Mouse (Mus musculus) ES-E14 (cell line): Measurements from ENCODE around the gene Myo1c. TPM values are rescaled to one million over a fixed set of nuclear protein-coding genes. Genes with fewer than 3 reads are reported as not detected.

Source experiments
- DNase-seq: peaks from one replicate; pipeline ENCODE4 v3.0.0-alpha.2; 2013; ENCODE audit warnings: low read depth, low spot score
- H3K27ac ChIP-seq: 2 replicates; pipeline ENCODE4 v1.5.1; 2012; ENCODE audit warnings: low read depth, mild to moderate bottlenecking, low read length, moderate library complexity, mixed read lengths; ENCODE audit not compliant: poor library complexity, insufficient read depth, severe bottlenecking
- H3K36me3 ChIP-seq: 2 replicates; pipeline ENCODE4 v1.6.1; 2012; ENCODE audit warnings: mild to moderate bottlenecking, low read length, moderate library complexity, mixed read lengths; ENCODE audit not compliant: control insufficient read depth, poor library complexity, insufficient read depth, severe bottlenecking
- H3K4me1 ChIP-seq, 2 experiments: fragments of 150-350 bp in 1 of 2; sonication (generic) in 1 of 2; 2 replicates each; pipeline ENCODE4 v1.6.1; 2012; ENCODE audit warnings: low read length in 2 of 2, mild to moderate bottlenecking in 1 of 2, mixed read lengths in 1 of 2; ENCODE audit not compliant: control insufficient read depth in 2 of 2, insufficient read depth in 2 of 2, poor library complexity in 1 of 2
- H3K4me3 ChIP-seq, 2 experiments: fragments of 150-350 bp in 1 of 2; sonication (generic) in 1 of 2; 2 replicates each; pipeline ENCODE4 v1.5.1; 2012; ENCODE audit warnings: low read length in 2 of 2, low read depth in 1 of 2, mild to moderate bottlenecking in 1 of 2, mixed read lengths in 1 of 2; ENCODE audit not compliant: insufficient read depth in 1 of 2, poor library complexity in 1 of 2, severe bottlenecking in 1 of 2
- H3K9ac ChIP-seq: 2 replicates; pipeline ENCODE4 v1.6.1; 2012; ENCODE audit warnings: low read depth, mild to moderate bottlenecking, low read length, mixed read lengths; ENCODE audit not compliant: poor library complexity, insufficient read depth, severe bottlenecking
- H3K9me3 ChIP-seq: fragments of 150-350 bp; sonication (generic); 2 replicates; pipeline ENCODE4 v1.6.1; 2012; ENCODE audit warnings: low read depth, mild to moderate bottlenecking, low read length; ENCODE audit not compliant: control insufficient read depth, insufficient read depth
- CHD2 ChIP-seq: IDR thresholded peaks from 2 replicates; pipeline ENCODE4 v1.6.1; 2014; ENCODE audit warnings: mild to moderate bottlenecking, low read depth, low read length, inconsistent platforms
- HCFC1 ChIP-seq: IDR thresholded peaks from 2 replicates; pipeline ENCODE4 v1.6.1; 2012; ENCODE audit warnings: low read length, inconsistent platforms, borderline replicate concordance; ENCODE audit not compliant: insufficient read depth
- MAFK ChIP-seq: IDR thresholded peaks from 2 replicates; pipeline ENCODE4 v1.6.1; 2014; ENCODE audit warnings: mild to moderate bottlenecking, low read depth, low read length, inconsistent platforms; ENCODE audit not compliant: insufficient read depth
- ZC3H11A ChIP-seq: IDR thresholded peaks from 2 replicates; pipeline ENCODE4 v1.6.1; 2012; ENCODE audit warnings: low read depth, mild to moderate bottlenecking, inconsistent platforms, low read length, borderline replicate concordance
- ZNF384 ChIP-seq: IDR thresholded peaks from 2 replicates; pipeline ENCODE4 v1.6.1; 2012; ENCODE audit warnings: low read depth, low read length, inconsistent platforms
- in situ Hi-C, 2 experiments: fragments of 600-800 bp; cut with MboI; formaldehyde crosslinking; loops; one replicate each; pipeline ENCODE4 v1.15.1; 2025; ENCODE audit warnings: low sequenced_read_pairs in 2 of 2, inconsistent platforms in 1 of 2; ENCODE audit not compliant: unreplicated experiment in 2 of 2
- total RNA-seq: library from RNA; depleted of rRNA; stranded (reverse); fragments of 300-350 nt; gene quantifications from 2 replicates; pipeline ENCODE4 v1.2.3, GENCODE M21; 2012

Myo1c gene
- total RNA-seq, 1 experiment: 62.8 TPM

GRCm38 (mm10) chr11:75649155-75649561, 1.1 kb upstream of the Myo1c start:
- Histone ChIP-seq H3K4me3 (no peak overlapping the region), H3K27ac (no peak overlapping the region), H3K4me1 (peaks cover 0 to 11% of the 10 kb centered on the region in 2 experiments; a peak in 2 of 4 replicates), H3K36me3 (peaks cover 6% of the 10 kb centered on the region; the same call in 1 of the 2 replicates), H3K9me3 (no peaks in the 10 kb centered on the region), H3K9ac (no peak overlapping the region)
- no peak for DNase-seq
- in situ Hi-C loops: no loop called here
- TF ChIP-seq HCFC1: no peak
- TF ChIP-seq ZNF384: no peak
- TF ChIP-seq ZC3H11A: no peak
- no peak for TF ChIP-seq CHD2
- TF ChIP-seq MAFK: no peak

GRCm38 (mm10) chr11:75650958-75651425, 688 bp downstream of the Myo1c start:
- TF ChIP-seq CHD2: no peak
- no peak for TF ChIP-seq HCFC1
- no peak for TF ChIP-seq ZC3H11A
- no peak for TF ChIP-seq ZNF384
- no peak for TF ChIP-seq MAFK
- Histone ChIP-seq H3K36me3 (no peaks in the 10 kb centered on the region), H3K4me3 (peak overlapping the region; percentile 82 to 90), H3K9ac (peak overlapping the region; percentile 80), H3K4me1 (peaks cover 8 to 19% of the 10 kb centered on the region in 2 experiments; a peak in 3 of 4 replicates), H3K27ac (no peak overlapping the region), H3K9me3 (no peaks in the 10 kb centered on the region)
- DNase-seq: no peak
- in situ Hi-C loops: no loop called here

GRCm38 (mm10) chr11:75651426-75652221, 1.3 kb downstream of the Myo1c start:
- H3K27ac ChIP-seq: peak overlapping the region; percentile 54
- no peak for TF ChIP-seq ZC3H11A
- TF ChIP-seq MAFK: no peak
- TF ChIP-seq CHD2: no peak
- TF ChIP-seq ZNF384: no peak
- TF ChIP-seq HCFC1: 0 out of 2 replicates have a peak, but pooled peaks have one; percentile 12
- H3K4me1 ChIP-seq: peaks cover 8 to 22% of the 10 kb centered on the region in 2 experiments; a peak in 3 of 4 replicates
- no peak for DNase-seq
- no peaks in the 10 kb centered on the region for H3K36me3 ChIP-seq
- H3K4me3 ChIP-seq: peak overlapping the region; percentile 82 to 90
- peak overlapping the region; percentile 80 for H3K9ac ChIP-seq
- in situ Hi-C loops: no loop called here
- H3K9me3 ChIP-seq: no peaks in the 10 kb centered on the region

GRCm38 (mm10) chr11:75652222-75652941, 2.1 kb downstream of the Myo1c start:
- Histone ChIP-seq H3K27ac (0 out of 2 replicates have a peak overlapping the region, but pooled peaks have one; percentile 26), H3K9me3 (no peaks in the 10 kb centered on the region), H3K4me1 (peaks cover 8 to 25% of the 10 kb centered on the region in 2 experiments; a peak in 3 of 4 replicates), H3K4me3 (peak overlapping the region; percentile 82 to 90), H3K9ac (peak overlapping the region; percentile 80), H3K36me3 (peaks cover 4% of the 10 kb centered on the region; the same call in 1 of the 2 replicates)
- TF ChIP-seq HCFC1: no peak
- in situ Hi-C loops: no loop called here
- DNase-seq: no peak
